Mouse (Mus musculus): ENCODE results near the gene Socs1.

- TF ChIP-seq CTCF (IDR thresholded peaks at IDR 0.05; ENCODE audit: low read depth, low read length) = no peak
- TF ChIP-seq POLR2A (IDR thresholded peaks at IDR 0.05; ENCODE audit: borderline replicate concordance, low read depth, low read length) = no peak
Measured at GRCm38 (mm10) chr16:10738866-10739265, 46.5 kb downstream of the Socs1 start.
